Mouse (Mus musculus): ENCODE data around the gene Vstm4. TPM values are rescaled to one million over a fixed set of nuclear protein-coding genes. Genes with fewer than 3 reads are reported as not detected.
A peak's percentile ranks its signal among the peaks of the same experiment; 100 is the strongest.

Gene Vstm4
- polyA plus RNA-seq, 1 experiment from 2014 or later, result 7.3 TPM

- ATAC-seq, result no peak
- no peak overlapping the region for H3K4me3 ChIP-seq (replicated peaks)
- H3K4me2 ChIP-seq (replicated peaks), result no peak overlapping the region
- no peaks in the 10 kb centered on the region for H3K36me3 ChIP-seq
- H3K27me3 ChIP-seq, result no peaks in the 10 kb centered on the region
- 60% methylated on average over 6 of the region's 6 CpGs for WGBS
- H3K27ac ChIP-seq, result no peak overlapping the region
- H3K9ac ChIP-seq (replicated peaks), result no peak overlapping the region
- 0 out of 2 replicates have a peak, but pooled peaks cover 5% of the 10 kb centered on the region for H3K9me3 ChIP-seq
- H3K4me1 ChIP-seq (replicated peaks), result peaks cover 6% of the 10 kb centered on the region
Measured at GRCm38 (mm10) chr14:32827994-32828650, 28.4 kb upstream of the Vstm4 start.

- H3K27me3 ChIP-seq, result no peaks in the 10 kb centered on the region
- 86% methylated on average over 8 of the region's 8 CpGs for WGBS
- no peak for ATAC-seq
Measured at GRCm38 (mm10) chr14:32833847-32834246, 22.7 kb upstream of the Vstm4 start, which contains the start of gene Fam170b. Fam170b (plus strand) TSS chr14:32833962.

GRCm38 (mm10) chr14:32835181-32835580 is 21.4 kb upstream of the Vstm4 start:
- Histone ChIP-seq H3K4me2 (replicated peaks) (no peak overlapping the region), H3K27ac (no peak overlapping the region), H3K27me3 (no peaks in the 10 kb centered on the region), H3K9ac (replicated peaks) (no peak overlapping the region), H3K4me3 (replicated peaks) (no peak overlapping the region), H3K9me3 (0 out of 2 replicates have a peak, but pooled peaks cover 5% of the 10 kb centered on the region), H3K36me3 (no peaks in the 10 kb centered on the region), H3K4me1 (replicated peaks) (no peaks in the 10 kb centered on the region)
- WGBS, result 93% methylated on average over 14 of the region's 14 CpGs
- no peak for ATAC-seq

More at GRCm38 (mm10) chr14:32833847-32834246, 22.7 kb upstream of the Vstm4 start, which contains the start of gene Fam170b:
- no peaks in the 10 kb centered on the region for H3K36me3 ChIP-seq
- no peak within 1 kb of the TSS for H3K9ac ChIP-seq (replicated peaks)
- H3K4me2 ChIP-seq (replicated peaks), result no peak within 1 kb of the TSS
- no peak within 1 kb of the TSS for H3K4me3 ChIP-seq (replicated peaks)
- 0 out of 2 replicates have a peak, but pooled peaks cover 5% of the 10 kb centered on the region for H3K9me3 ChIP-seq
- H3K27ac ChIP-seq, result no peak within 1 kb of the TSS
- H3K4me1 ChIP-seq (replicated peaks), result no peaks in the 10 kb centered on the region

- no peak overlapping the region for H3K4me2 ChIP-seq (replicated peaks)
- H3K27ac ChIP-seq, result no peak overlapping the region
- 92% methylated on average over 14 of the region's 14 CpGs for WGBS
- H3K9me3 ChIP-seq, result 0 out of 2 replicates have a peak, but pooled peaks cover 5% of the 10 kb centered on the region
- no peak overlapping the region for H3K9ac ChIP-seq (replicated peaks)
- H3K4me3 ChIP-seq (replicated peaks), result no peak overlapping the region
- no peaks in the 10 kb centered on the region for H3K27me3 ChIP-seq
- no peak for ATAC-seq
- H3K36me3 ChIP-seq, result no peaks in the 10 kb centered on the region
- no peaks in the 10 kb centered on the region for H3K4me1 ChIP-seq (replicated peaks)
Measured at GRCm38 (mm10) chr14:32835596-32835995, 21.0 kb upstream of the Vstm4 start.

GRCm38 (mm10) chr14:32836191-32836590 is 20.4 kb upstream of the Vstm4 start:
- no peak overlapping the region for H3K27ac ChIP-seq
- H3K4me1 ChIP-seq (replicated peaks), result no peaks in the 10 kb centered on the region
- no peaks in the 10 kb centered on the region for H3K9me3 ChIP-seq
- H3K27me3 ChIP-seq, result no peaks in the 10 kb centered on the region
- H3K4me3 ChIP-seq (replicated peaks), result no peak overlapping the region
- WGBS, result 95% methylated on average over 11 of the region's 11 CpGs
- ATAC-seq, result no peak
- no peak overlapping the region for H3K4me2 ChIP-seq (replicated peaks)
- no peak overlapping the region for H3K9ac ChIP-seq (replicated peaks)
- H3K36me3 ChIP-seq, result no peaks in the 10 kb centered on the region

GRCm38 (mm10) chr14:32842052-32842451 is 14.5 kb upstream of the Vstm4 start:
- no peaks in the 10 kb centered on the region for H3K27me3 ChIP-seq
- H3K36me3 ChIP-seq, result no peaks in the 10 kb centered on the region
- ATAC-seq, result no peak
- no peaks in the 10 kb centered on the region for H3K9me3 ChIP-seq
- H3K4me2 ChIP-seq (replicated peaks), result no peak overlapping the region
- H3K9ac ChIP-seq (replicated peaks), result no peak overlapping the region
- no peak overlapping the region for H3K4me3 ChIP-seq (replicated peaks)
- H3K4me1 ChIP-seq (replicated peaks), result no peaks in the 10 kb centered on the region
- no peak overlapping the region for H3K27ac ChIP-seq

GRCm38 (mm10) chr14:32854059-32854458 is 2.5 kb upstream of the Vstm4 start:
- H3K4me3 ChIP-seq (replicated peaks), result no peak overlapping the region
- H3K9me3 ChIP-seq, result no peaks in the 10 kb centered on the region
- WGBS, result 93% methylated on average over 4 of the region's 4 CpGs

GRCm38 (mm10) chr14:32856246-32856645 is 310 bp upstream of the Vstm4 start:
- no peak for ATAC-seq
- Histone ChIP-seq H3K4me2 (replicated peaks) (peak overlapping the region; percentile 77), H3K36me3 (no peaks in the 10 kb centered on the region), H3K9me3 (no peaks in the 10 kb centered on the region), H3K9ac (replicated peaks) (0 out of 2 replicates have a peak overlapping the region, but pooled peaks have one; percentile 68), H3K27ac (no peak overlapping the region), H3K4me1 (replicated peaks) (peaks cover 10% of the 10 kb centered on the region; the same call in 1 of the 2 replicates), H3K4me3 (replicated peaks) (peak overlapping the region; percentile 52), H3K27me3 (peaks cover 31% of the 10 kb centered on the region)
- WGBS, result 44% methylated on average over 5 of the region's 5 CpGs

More at GRCm38 (mm10) chr14:32854059-32854458, 2.5 kb upstream of the Vstm4 start:
- Histone ChIP-seq H3K27me3 (peaks cover 30% of the 10 kb centered on the region), H3K27ac (no peak overlapping the region), H3K4me1 (replicated peaks) (peaks cover 8% of the 10 kb centered on the region; the same call in 1 of the 2 replicates), H3K36me3 (no peaks in the 10 kb centered on the region), H3K4me2 (replicated peaks) (no peak overlapping the region), H3K9ac (replicated peaks) (no peak overlapping the region)
- no peak for ATAC-seq

GRCm38 (mm10) chr14:32858361-32858760 is 1.8 kb downstream of the Vstm4 start:
- Histone ChIP-seq H3K4me3 (replicated peaks) (no peak overlapping the region), H3K27me3 (peaks cover 31% of the 10 kb centered on the region), H3K36me3 (no peaks in the 10 kb centered on the region), H3K4me2 (replicated peaks) (no peak overlapping the region), H3K9me3 (no peaks in the 10 kb centered on the region), H3K4me1 (replicated peaks) (peaks cover 11% of the 10 kb centered on the region; the same call in 1 of the 2 replicates), H3K27ac (no peak overlapping the region), H3K9ac (replicated peaks) (no peak overlapping the region)
- ATAC-seq, result no peak
- 92% methylated on average over 10 of the region's 10 CpGs for WGBS

- Histone ChIP-seq H3K9ac (replicated peaks) (no peak overlapping the region), H3K36me3 (no peaks in the 10 kb centered on the region), H3K4me3 (replicated peaks) (no peak overlapping the region), H3K4me2 (replicated peaks) (no peak overlapping the region), H3K27me3 (peaks cover 31% of the 10 kb centered on the region), H3K9me3 (no peaks in the 10 kb centered on the region), H3K4me1 (replicated peaks) (peaks cover 11% of the 10 kb centered on the region; the same call in 1 of the 2 replicates), H3K27ac (no peak overlapping the region)
- 81% methylated on average over 6 of the region's 6 CpGs for WGBS
- no peak for ATAC-seq
Measured at GRCm38 (mm10) chr14:32858941-32859510, 2.5 kb downstream of the Vstm4 start.

- ATAC-seq, result no peak
- peaks cover 31% of the 10 kb centered on the region for H3K27me3 ChIP-seq
- no peak overlapping the region for H3K27ac ChIP-seq
- no peak overlapping the region for H3K4me3 ChIP-seq (replicated peaks)
- H3K9me3 ChIP-seq, result no peaks in the 10 kb centered on the region
- H3K9ac ChIP-seq (replicated peaks), result no peak overlapping the region
- H3K4me2 ChIP-seq (replicated peaks), result no peak overlapping the region
- 58% methylated on average over 11 of the region's 11 CpGs for WGBS
- peaks cover 11% of the 10 kb centered on the region; the same call in 1 of the 2 replicates for H3K4me1 ChIP-seq (replicated peaks)
- no peaks in the 10 kb centered on the region for H3K36me3 ChIP-seq
Measured at GRCm38 (mm10) chr14:32859831-32860569, 3.4 kb downstream of the Vstm4 start.

- 52% methylated on average over 6 of the region's 6 CpGs for WGBS
Measured at GRCm38 (mm10) chr14:32861149-32861581, 4.6 kb downstream of the Vstm4 start.

More at GRCm38 (mm10) chr14:32861149-32861581, 4.6 kb downstream of the Vstm4 start:
- no peak for ATAC-seq
- no peak overlapping the region for H3K9ac ChIP-seq (replicated peaks)
- no peaks in the 10 kb centered on the region for H3K36me3 ChIP-seq
- H3K9me3 ChIP-seq, result no peaks in the 10 kb centered on the region
- peaks cover 11% of the 10 kb centered on the region; the same call in 1 of the 2 replicates for H3K4me1 ChIP-seq (replicated peaks)
- H3K27ac ChIP-seq, result no peak overlapping the region
- peaks cover 24% of the 10 kb centered on the region for H3K27me3 ChIP-seq
- no peak overlapping the region for H3K4me3 ChIP-seq (replicated peaks)
- H3K4me2 ChIP-seq (replicated peaks), result no peak overlapping the region

Data from midbrain, embryonic 13.5 days (tissue).